Mouse (Mus musculus) kidney, adult 2 months (tissue): ENCODE results near the gene Armc10.

Source experiments
- CTCF ChIP-seq: fragments of 200-500 bp; conservative IDR thresholded peaks from 2 replicates; pipeline ENCODE4 v1.5.1; 2011; ENCODE audit warnings: low read depth, mild to moderate bottlenecking, control low read depth, low read length, moderate library complexity, mixed read lengths; ENCODE audit not compliant: insufficient read depth, insufficient read length
- POLR2A ChIP-seq: fragments of 200-500 bp; IDR thresholded peaks from one replicate; pipeline ENCODE4 v1.6.1; 2011; ENCODE audit warnings: low read depth, low read length, control low read depth

DNA sequence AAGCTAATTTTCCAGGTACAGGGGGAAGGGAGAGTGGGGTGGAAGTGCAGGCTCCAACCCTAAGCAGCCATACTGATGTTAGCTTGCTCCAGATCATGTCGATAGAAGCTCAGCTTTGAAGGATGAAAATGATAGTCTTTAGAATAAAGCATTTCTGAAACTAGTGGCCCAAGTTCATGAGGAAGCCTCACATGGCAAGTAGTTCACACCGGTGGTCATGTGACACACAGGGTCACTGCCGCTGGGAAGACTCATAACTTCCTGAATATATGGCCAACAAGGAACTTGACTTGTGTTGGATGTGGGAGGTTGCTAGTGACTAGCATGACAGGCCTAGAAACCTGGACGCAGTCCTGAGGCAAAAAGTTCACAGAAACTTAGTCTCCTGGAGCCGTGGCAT, 46.6 kb downstream of the Armc10 start:
- TF ChIP-seq CTCF: no peak
- TF ChIP-seq POLR2A: no peak
